Mouse (Mus musculus) midbrain, embryonic 14.5 days (tissue): ENCODE results near the gene Flvcr1. TPM values are rescaled to one million over a fixed set of nuclear protein-coding genes. Genes with fewer than 3 reads are reported as not detected.

Source experiments
- ATAC-seq: fragments of 200-750 bp; cut with Nextera tagmentation; 2 replicates; pipeline ENCODE4 v1.8.0; 2017; ENCODE audit warnings: moderate number of reproducible peaks, moderate library complexity; ENCODE audit not compliant: low FRiP score, low TSS enrichment
- DNase-seq: peaks from one replicate; pipeline ENCODE4 v3.0.0-alpha.2; 2015
- H3K27ac ChIP-seq: fragments of 300-500 bp; sonication (generic); replicated peaks from 2 replicates; pipeline ENCODE4 v1.5.1; 2014; ENCODE audit warnings: mild to moderate bottlenecking, low read depth, low read length, moderate library complexity
- H3K27me3 ChIP-seq: fragments of 300-500 bp; sonication (generic); 2 replicates; pipeline ENCODE4 v1.6.1; 2014; ENCODE audit warnings: low read length, control low read depth, mixed read lengths; ENCODE audit not compliant: control insufficient read depth, insufficient read depth
- H3K36me3 ChIP-seq: fragments of 300-500 bp; sonication (generic); 2 replicates; pipeline ENCODE4 v1.6.1; 2014; ENCODE audit warnings: low read length, control low read depth; ENCODE audit not compliant: control insufficient read depth, insufficient read depth
- H3K4me1 ChIP-seq: fragments of 300-500 bp; sonication (generic); 2 replicates; pipeline ENCODE4 v1.6.1; 2014; ENCODE audit warnings: mild to moderate bottlenecking, antibody characterized with exemption, low read length, control low read depth; ENCODE audit not compliant: control insufficient read depth, insufficient read depth
- H3K4me2 ChIP-seq: fragments of 300-500 bp; sonication (generic); 2 replicates; pipeline ENCODE4 v1.6.1; 2014; ENCODE audit warnings: mild to moderate bottlenecking, low read length, moderate library complexity
- H3K4me3 ChIP-seq: fragments of 300-500 bp; sonication (generic); replicated peaks from 2 replicates; pipeline ENCODE4 v1.5.1; 2014; ENCODE audit warnings: low read depth, low read length
- H3K9ac ChIP-seq: fragments of 300-500 bp; sonication (generic); replicated peaks from 2 replicates; pipeline ENCODE4 v1.6.1; 2014; ENCODE audit warnings: mild to moderate bottlenecking, low read length, moderate library complexity
- H3K9me3 ChIP-seq: fragments of 300-500 bp; sonication (generic); 2 replicates; pipeline ENCODE4 v1.6.1; 2016; ENCODE audit warnings: low read length, control low read depth, mixed read lengths; ENCODE audit not compliant: control insufficient read depth
- WGBS: fragments of 180-500 bp; shearing (Covaris S2); extraction: QIAGEN DNeasy Blood & Tissue Kit; methylation state at CpG from one replicate; pipeline ENCODE4 v1.1.7; 2014; 5-methylcytosine and 5-hydroxymethylcytosine counted together
- polyA plus RNA-seq: library from polyadenylated mRNA; unstranded; fragments of >200 nt; fragmentation: Nextera tagmentation; extraction: Ambion mirVana; gene quantifications from 2 replicates; pipeline ENCODE4 v1.2.1, GENCODE M21; 2014

Gene Flvcr1
- polyA plus RNA-seq, 1 experiment from 2014 or later: 12.1 TPM

GRCm38 (mm10) chr1:191053555-191053954 lies 27.6 kb upstream of the Flvcr1 start:
- ATAC-seq: no peak
- WGBS: 90% methylated on average over 3 of the region's 3 CpGs
- no peaks in the 10 kb centered on the region for H3K9me3 ChIP-seq

GRCm38 (mm10) chr1:191046231-191046824 lies 20.4 kb upstream of the Flvcr1 start:
- Histone ChIP-seq H3K4me3 (no peak overlapping the region), H3K36me3 (no peaks in the 10 kb centered on the region), H3K9ac (no peak overlapping the region), H3K27ac (no peak overlapping the region), H3K4me2 (no peak overlapping the region), H3K9me3 (no peaks in the 10 kb centered on the region), H3K27me3 (no peaks in the 10 kb centered on the region), H3K4me1 (no peaks in the 10 kb centered on the region)
- DNase-seq (no peak), ATAC-seq (no peak)
- 67% methylated on average over 7 of the region's 7 CpGs for WGBS

More at GRCm38 (mm10) chr1:191053555-191053954, 27.6 kb upstream of the Flvcr1 start:
- no peaks in the 10 kb centered on the region for H3K27me3 ChIP-seq
- no peak overlapping the region for H3K4me2 ChIP-seq
- no peaks in the 10 kb centered on the region for H3K4me1 ChIP-seq
- DNase-seq: no peak
- H3K9ac ChIP-seq: no peak overlapping the region
- no peak overlapping the region for H3K27ac ChIP-seq
- H3K36me3 ChIP-seq: 0 out of 2 replicates have a peak, but pooled peaks cover 3% of the 10 kb centered on the region
- H3K4me3 ChIP-seq: no peak overlapping the region

GRCm38 (mm10) chr1:191045264-191045663 lies 19.3 kb upstream of the Flvcr1 start:
- no peak overlapping the region for H3K27ac ChIP-seq
- no peak for ATAC-seq
- H3K36me3 ChIP-seq: no peaks in the 10 kb centered on the region
- no peak for DNase-seq
- WGBS: 95% methylated on average over 2 of the region's 2 CpGs
- no peaks in the 10 kb centered on the region for H3K27me3 ChIP-seq
- H3K9ac ChIP-seq: no peak overlapping the region
- H3K9me3 ChIP-seq: no peaks in the 10 kb centered on the region
- H3K4me2 ChIP-seq: no peak overlapping the region
- H3K4me1 ChIP-seq: no peaks in the 10 kb centered on the region
- no peak overlapping the region for H3K4me3 ChIP-seq

GRCm38 (mm10) chr1:191042688-191043087 lies 16.7 kb upstream of the Flvcr1 start:
- Histone ChIP-seq H3K27me3 (no peaks in the 10 kb centered on the region), H3K9ac (no peak overlapping the region), H3K27ac (no peak overlapping the region), H3K4me3 (no peak overlapping the region), H3K9me3 (no peaks in the 10 kb centered on the region), H3K36me3 (no peaks in the 10 kb centered on the region), H3K4me2 (no peak overlapping the region), H3K4me1 (no peaks in the 10 kb centered on the region)
- no peak for ATAC-seq
- DNase-seq: no peak
- 85% methylated on average over 3 of the region's 3 CpGs for WGBS

GRCm38 (mm10) chr1:191042106-191042505 lies 16.1 kb upstream of the Flvcr1 start:
- Histone ChIP-seq H3K9me3 (no peaks in the 10 kb centered on the region), H3K27ac (no peak overlapping the region), H3K4me2 (no peak overlapping the region), H3K4me3 (no peak overlapping the region), H3K9ac (no peak overlapping the region), H3K4me1 (no peaks in the 10 kb centered on the region), H3K27me3 (no peaks in the 10 kb centered on the region), H3K36me3 (no peaks in the 10 kb centered on the region)
- 89% methylated on average over 5 of the region's 5 CpGs for WGBS
- no peak for DNase-seq
- no peak for ATAC-seq

GRCm38 (mm10) chr1:191041352-191041751 lies 15.4 kb upstream of the Flvcr1 start:
- H3K27ac ChIP-seq: no peak overlapping the region
- no peak overlapping the region for H3K9ac ChIP-seq
- DNase-seq: no peak
- H3K4me2 ChIP-seq: no peak overlapping the region
- H3K27me3 ChIP-seq: no peaks in the 10 kb centered on the region
- no peaks in the 10 kb centered on the region for H3K36me3 ChIP-seq
- H3K4me3 ChIP-seq: no peak overlapping the region
- H3K4me1 ChIP-seq: no peaks in the 10 kb centered on the region
- ATAC-seq: no peak
- H3K9me3 ChIP-seq: no peaks in the 10 kb centered on the region

GRCm38 (mm10) chr1:191037999-191038398 lies 12.0 kb upstream of the Flvcr1 start:
- Histone ChIP-seq H3K27me3 (no peaks in the 10 kb centered on the region), H3K36me3 (no peaks in the 10 kb centered on the region), H3K9me3 (no peaks in the 10 kb centered on the region), H3K4me2 (no peak overlapping the region), H3K9ac (no peak overlapping the region), H3K27ac (no peak overlapping the region), H3K4me1 (no peaks in the 10 kb centered on the region), H3K4me3 (no peak overlapping the region)
- WGBS: 92% methylated on average over 4 of the region's 4 CpGs
- DNase-seq: no peak
- no peak for ATAC-seq

- Histone ChIP-seq H3K4me2 (no peak within 1 kb of the TSS), H3K9ac (no peak within 1 kb of the TSS), H3K4me3 (no peak within 1 kb of the TSS), H3K27me3 (no peaks in the 10 kb centered on the region), H3K9me3 (no peaks in the 10 kb centered on the region), H3K36me3 (no peaks in the 10 kb centered on the region), H3K27ac (no peak within 1 kb of the TSS), H3K4me1 (no peaks in the 10 kb centered on the region)
- 80% methylated on average over 6 of the region's 6 CpGs for WGBS
- no peak for ATAC-seq
- no peak for DNase-seq
Observed at GRCm38 (mm10) chr1:191036554-191037334, 10.8 kb upstream of the Flvcr1 start, which contains the start of gene Spata45. Gene Spata45 (plus strand): TSS chr1:191036639.

- H3K27me3 ChIP-seq: no peaks in the 10 kb centered on the region
- no peak for ATAC-seq
- no peak overlapping the region for H3K9ac ChIP-seq
- H3K4me2 ChIP-seq: no peak overlapping the region
- no peaks in the 10 kb centered on the region for H3K9me3 ChIP-seq
- H3K4me3 ChIP-seq: no peak overlapping the region
- peak; percentile 9 for DNase-seq
- no peaks in the 10 kb centered on the region for H3K36me3 ChIP-seq
- WGBS: 14% methylated on average over 4 of the region's 4 CpGs
- H3K4me1 ChIP-seq: no peaks in the 10 kb centered on the region
- no peak overlapping the region for H3K27ac ChIP-seq
Observed at GRCm38 (mm10) chr1:191035649-191036048, 9.7 kb upstream of the Flvcr1 start.
